Mouse (Mus musculus) olfactory bulb, adult 2 months (tissue): ENCODE results near the gene Slc30a2. TPM values are rescaled to one million over a fixed set of nuclear protein-coding genes. Genes with fewer than 3 reads are reported as not detected.
"Not testable (repeated sequence)": the region's sequence is repeated elsewhere in the genome, so short reads cannot be mapped to it uniquely, and the experiment has no call there.

Source experiments
- H3K27ac ChIP-seq: fragments of 200-500 bp; 2 replicates; pipeline ENCODE4 v1.5.1; 2012; ENCODE audit warnings: low read depth, low read length; ENCODE audit not compliant: insufficient read depth
- H3K4me1 ChIP-seq: fragments of 200-500 bp; 2 replicates; pipeline ENCODE4 v1.6.1; 2012; ENCODE audit warnings: low read length; ENCODE audit not compliant: control insufficient read depth, insufficient read depth
- H3K4me3 ChIP-seq: fragments of 200-500 bp; 2 replicates; pipeline ENCODE4 v1.5.1; 2012; ENCODE audit warnings: mild to moderate bottlenecking, low read depth, low read length, moderate library complexity; ENCODE audit not compliant: insufficient read depth
- CTCF ChIP-seq: fragments of 200-500 bp; IDR thresholded peaks from 2 replicates; pipeline ENCODE4 v1.5.1; 2012; ENCODE audit warnings: low read depth, mild to moderate bottlenecking, low read length, moderate library complexity; ENCODE audit not compliant: insufficient read depth
- POLR2A ChIP-seq: fragments of 200-500 bp; IDR thresholded peaks from 2 replicates; pipeline ENCODE4 v1.6.1; 2012; ENCODE audit warnings: mild to moderate bottlenecking, low read depth, low read length, moderate library complexity; ENCODE audit not compliant: insufficient read depth
- WGBS: fragments of 180-500 bp; shearing (Covaris S2); methylation state at CpG from one replicate; pipeline ENCODE4 v1.1.7; 2018; 5-methylcytosine and 5-hydroxymethylcytosine counted together
- polyA plus RNA-seq: library from polyadenylated mRNA; stranded (reverse); fragments of >200 nt; gene quantifications from 2 replicates; pipeline ENCODE4 v1.2.4, GENCODE M21; 2012; ENCODE audit warnings: low replicate concordance; ENCODE audit not compliant: missing spikeins, insufficient read depth, insufficient read length

The Slc30a2 gene
- polyA plus RNA-seq, 1 experiment: not detected

DNA sequence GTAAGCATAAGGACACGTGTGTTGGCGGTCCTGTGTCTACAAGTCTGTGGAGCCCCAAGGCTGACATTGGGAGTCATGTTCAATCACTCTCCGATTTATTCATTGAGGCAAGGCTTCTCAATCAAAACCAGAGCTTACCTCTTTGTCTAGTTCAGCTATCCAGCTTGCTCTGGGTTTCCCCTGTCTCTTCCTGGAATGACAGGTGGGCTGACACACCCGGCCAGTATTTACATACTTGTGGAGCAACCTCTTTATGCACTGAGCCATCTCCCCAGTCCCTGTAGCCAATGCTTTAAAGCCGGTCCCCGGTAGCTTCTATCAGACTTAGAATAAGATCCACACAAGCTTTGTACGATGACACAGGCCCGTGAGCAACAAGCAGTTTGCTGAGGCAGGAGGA, 36.5 kb downstream of the Slc30a2 start:
- Histone ChIP-seq H3K4me3 (no peak overlapping the region), H3K4me1 (0 out of 2 replicates have a peak, but pooled peaks cover 3% of the 10 kb centered on the region), H3K27ac (no peak overlapping the region)
- 90% methylated on average over 8 of the region's 8 CpGs for WGBS
- no peak for TF ChIP-seq CTCF
- no peak for TF ChIP-seq POLR2A

DNA sequence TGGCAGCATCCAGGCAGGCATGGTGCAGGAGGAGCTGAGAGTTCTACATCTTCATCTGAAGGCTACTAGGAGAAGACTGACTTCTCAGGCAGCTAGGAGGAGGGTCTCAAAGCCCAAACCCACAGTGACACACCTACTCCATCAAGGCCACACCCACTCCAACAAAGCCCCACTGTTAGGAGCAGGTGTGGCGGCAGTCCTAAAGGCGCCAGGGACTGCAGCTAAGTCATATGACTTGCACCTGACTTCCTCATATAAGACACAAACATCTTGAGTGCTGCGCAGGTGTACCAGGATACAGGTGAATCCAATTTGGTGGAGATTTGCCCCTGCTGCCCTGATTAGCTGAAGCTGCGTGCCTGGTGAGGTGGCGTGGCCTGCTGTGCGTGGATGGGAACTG, 40.8 kb downstream of the Slc30a2 start, which contains the start of gene Extl1:
Gene Extl1 (minus strand): TSS at position 101 of the 400 bp plus-strand sequence.
- not testable (repeated sequence) for H3K4me1 ChIP-seq, H3K4me3 ChIP-seq, H3K27ac ChIP-seq
- WGBS: 97% methylated on average over 3 of the region's 6 CpGs

DNA sequence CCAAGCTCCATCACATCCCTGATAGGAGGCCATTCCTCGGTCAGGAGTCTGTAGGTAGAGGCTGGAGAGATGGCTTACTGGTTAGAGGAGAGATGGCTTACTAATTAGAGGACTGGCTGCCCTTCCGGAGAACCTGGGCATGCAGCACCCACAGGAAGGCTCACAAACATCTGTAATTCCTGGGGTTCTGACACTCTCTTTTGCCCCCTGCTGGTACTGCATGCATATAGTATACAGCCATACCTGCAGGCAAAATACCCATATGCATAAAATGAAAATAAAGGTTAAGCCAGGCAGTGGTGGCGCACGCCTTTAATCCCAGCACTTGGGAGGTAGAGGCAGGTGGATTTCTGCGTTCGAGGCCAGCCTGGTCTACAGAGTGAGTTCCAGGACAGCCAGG, 44.3 kb downstream of the Slc30a2 start:
- WGBS: 70% methylated on average over 6 of the region's 6 CpGs
- Histone ChIP-seq H3K4me3 (no peak overlapping the region), H3K4me1 (no peaks in the 10 kb centered on the region), H3K27ac (no peak overlapping the region)
- TF ChIP-seq CTCF (no peak), POLR2A (no peak)

DNA sequence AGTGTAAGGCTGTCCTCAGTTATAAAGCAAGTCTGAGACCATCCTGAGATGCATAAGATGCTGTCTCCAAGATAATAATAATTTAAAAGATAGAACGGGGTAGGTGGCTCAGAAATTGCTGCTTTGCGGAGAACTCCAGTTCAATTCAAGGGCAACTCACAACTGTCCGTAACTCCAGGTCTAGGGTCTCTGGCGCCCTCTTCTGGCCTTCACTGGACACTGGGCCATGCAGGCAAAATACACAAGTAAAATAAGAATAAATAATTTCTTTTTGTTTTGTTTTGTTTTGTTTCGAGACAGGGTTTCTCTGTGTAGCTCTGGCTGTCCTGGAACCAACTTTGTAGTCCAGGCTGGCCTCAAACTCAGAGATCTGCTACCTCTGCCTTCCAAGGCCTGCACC, 45.4 kb downstream of the Slc30a2 start:
- H3K4me3 ChIP-seq: no peak overlapping the region
- H3K27ac ChIP-seq: no peak overlapping the region
- no peak for TF ChIP-seq POLR2A
- TF ChIP-seq CTCF: 0 out of 2 replicates have a peak, but pooled peaks have one; percentile 27
- H3K4me1 ChIP-seq: peaks cover 2% of the 10 kb centered on the region; the same call in 1 of the 2 replicates
- 22% methylated on average over 5 of the region's 5 CpGs for WGBS

DNA sequence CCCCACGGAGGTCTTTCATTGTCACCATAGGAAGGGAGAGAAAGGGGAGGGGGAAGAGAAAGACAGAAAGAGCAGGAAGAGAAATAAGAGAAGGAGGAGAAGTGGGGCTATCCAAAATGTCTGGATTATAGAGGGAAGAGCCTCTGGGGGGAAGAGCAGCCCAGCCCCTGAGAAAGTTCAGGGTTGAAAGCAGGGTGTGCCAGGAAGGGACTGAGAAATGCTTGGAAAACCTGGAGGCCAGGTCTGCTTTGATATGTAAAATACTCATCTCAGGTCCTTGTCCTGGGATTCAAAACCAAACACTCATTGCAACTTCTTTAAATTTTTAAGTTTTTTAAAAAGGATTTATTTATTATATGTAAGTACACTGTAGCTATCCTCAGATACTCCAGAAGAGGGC, 48.7 kb downstream of the Slc30a2 start:
- peaks cover 4% of the 10 kb centered on the region for H3K4me1 ChIP-seq
- no peak overlapping the region for H3K4me3 ChIP-seq
- TF ChIP-seq CTCF (no peak), POLR2A (no peak)
- WGBS: 94% methylated on average over 1 of the region's 1 CpGs
- H3K27ac ChIP-seq: no peak overlapping the region

DNA sequence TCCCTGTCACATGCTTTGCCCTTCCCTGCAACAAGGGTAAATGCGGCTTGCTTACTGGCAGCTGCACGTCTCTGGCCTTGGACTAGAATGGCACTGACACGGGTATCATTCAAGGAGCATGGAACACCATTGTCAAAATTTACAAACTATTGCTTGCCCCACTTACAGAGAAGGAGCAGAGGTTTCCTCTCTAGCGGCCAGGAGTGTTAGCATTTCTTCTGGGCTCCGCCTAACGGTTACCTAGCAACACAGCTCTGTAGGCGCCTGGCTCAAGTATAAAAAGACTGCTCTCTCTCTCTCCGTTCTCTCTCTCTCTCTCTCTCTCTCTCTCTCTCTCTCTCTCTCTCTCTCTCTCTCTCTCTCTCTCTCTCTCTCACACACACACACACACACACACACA, 49.6 kb downstream of the Slc30a2 start:
- Histone ChIP-seq H3K4me1 (peaks cover 9% of the 10 kb centered on the region), H3K27ac (no peak overlapping the region), H3K4me3 (no peak overlapping the region)
- TF ChIP-seq CTCF (no peak), POLR2A (no peak)
- WGBS: 6% methylated on average over 8 of the region's 8 CpGs

DNA sequence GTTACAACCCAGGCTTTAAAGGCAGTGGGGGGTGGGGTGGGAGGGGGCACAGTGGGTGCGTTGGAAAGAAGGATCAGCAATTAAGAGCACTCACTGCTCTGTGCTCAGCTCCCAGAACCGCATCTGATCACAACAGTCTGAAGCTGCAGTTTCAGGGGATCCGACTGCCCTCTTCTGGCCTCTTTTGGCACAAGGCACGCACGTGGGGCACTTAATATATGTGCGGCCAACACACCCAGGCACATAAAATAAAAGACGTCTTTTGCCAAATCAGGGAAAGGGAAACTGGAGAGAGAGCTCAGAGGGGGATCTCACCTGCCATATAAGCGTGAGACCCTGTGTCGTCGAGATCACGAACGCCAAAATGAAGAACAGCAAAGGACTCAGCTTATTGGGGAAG, 50.0 kb downstream of the Slc30a2 start:
- TF ChIP-seq CTCF: 0 out of 2 replicates have a peak, but pooled peaks have one; percentile 14
- no peak for TF ChIP-seq POLR2A
- Histone ChIP-seq H3K27ac (no peak overlapping the region), H3K4me3 (no peak overlapping the region), H3K4me1 (peaks cover 12% of the 10 kb centered on the region)
- WGBS: 23% methylated on average over 12 of the region's 12 CpGs

DNA sequence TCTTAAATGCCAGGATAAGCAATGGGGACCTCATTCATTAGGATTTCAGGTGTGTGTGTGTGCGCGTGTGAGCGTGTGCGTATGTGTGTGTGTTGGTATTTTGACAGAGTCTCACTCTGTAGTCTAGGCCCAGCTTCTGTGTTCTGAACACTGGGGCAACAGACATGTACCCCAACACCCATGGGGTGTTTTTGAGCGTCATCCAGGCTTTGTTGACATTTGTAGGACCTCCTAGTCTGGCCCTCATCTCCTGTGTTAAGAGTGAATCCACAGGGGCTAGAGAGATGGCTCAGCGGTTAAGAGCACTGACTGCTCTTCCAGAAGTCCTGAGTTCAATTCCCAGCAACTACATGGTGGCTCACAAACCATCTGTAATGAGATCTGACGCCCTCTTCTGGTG, 52.2 kb downstream of the Slc30a2 start:
- 95% methylated on average over 7 of the region's 7 CpGs for WGBS
- peaks cover 18% of the 10 kb centered on the region for H3K4me1 ChIP-seq

DNA sequence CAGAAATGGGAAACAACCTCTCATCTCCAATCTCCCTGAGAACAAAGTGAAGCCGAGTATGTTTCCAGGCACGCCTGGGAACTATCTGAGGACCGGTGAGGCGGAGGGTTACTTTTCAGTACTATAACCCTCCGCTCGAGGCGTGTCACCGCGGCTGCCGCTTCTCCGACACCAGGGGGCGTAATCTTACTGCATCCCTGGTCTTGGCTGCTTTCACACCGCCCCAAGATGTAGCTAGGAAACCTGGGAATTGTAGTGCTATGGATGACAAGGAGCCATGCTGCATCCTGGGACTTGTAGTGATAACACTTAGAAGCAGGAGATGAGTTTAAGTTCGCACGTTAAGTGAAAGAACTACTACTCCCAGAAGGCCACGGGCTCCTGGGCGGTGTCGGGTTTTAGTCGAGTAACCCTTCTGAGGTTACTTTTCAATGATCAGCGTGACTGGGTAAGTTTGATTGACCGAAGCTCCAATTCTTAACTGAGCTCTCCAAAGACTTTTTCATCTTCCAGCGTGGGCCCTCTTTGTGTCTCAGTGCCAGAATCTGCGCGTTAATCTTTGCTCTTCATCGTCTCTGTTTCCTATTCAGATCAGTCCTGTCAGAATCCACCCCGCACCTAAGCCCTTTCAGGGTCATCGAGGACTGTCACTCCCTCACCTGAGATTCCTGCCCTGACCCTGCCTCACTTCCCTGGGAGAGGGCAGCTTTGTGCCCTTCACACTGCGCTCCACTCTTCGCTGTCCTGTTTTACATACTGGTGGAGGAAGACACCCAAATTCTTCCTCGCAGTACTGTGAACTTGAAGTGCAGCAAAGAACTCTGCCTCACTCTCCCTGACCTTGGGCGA, 53.2 kb downstream of the Slc30a2 start, which contains the start of gene Pafah2:
Gene Pafah2 (plus strand): TSS at position 344 of the 849 bp plus-strand sequence.
- WGBS: under 1% methylated on average over 31 of the region's 31 CpGs
- Histone ChIP-seq H3K4me3 (peak within 1 kb of the TSS; percentile 56), H3K27ac (peak within 1 kb of the TSS; percentile 91), H3K4me1 (peaks cover 21% of the 10 kb centered on the region)
- TF ChIP-seq CTCF (peak; percentile 93), POLR2A (no peak)

More for the DNA sequence above, 52.2 kb downstream of the Slc30a2 start:
- no peak overlapping the region for H3K27ac ChIP-seq
- no peak for TF ChIP-seq POLR2A
- TF ChIP-seq CTCF: no peak
- no peak overlapping the region for H3K4me3 ChIP-seq
